Mouse (Mus musculus) cortical plate, adult 2 months (tissue): Measurements from ENCODE around the gene Fscn1.

Experiments
- CTCF ChIP-seq: fragments of 200-500 bp; IDR thresholded peaks from 2 replicates; pipeline ENCODE4 v1.5.1; 2011; ENCODE audit warnings: mild to moderate bottlenecking, control low read depth, low read length; ENCODE audit not compliant: insufficient read depth; ENCODE audit errors: extremely low read depth
- POLR2A ChIP-seq: fragments of 200-500 bp; IDR thresholded peaks from 2 replicates; pipeline ENCODE4 v1.6.1; 2011; ENCODE audit warnings: mild to moderate bottlenecking, low read length, control low read depth; ENCODE audit not compliant: insufficient read depth; ENCODE audit errors: extremely low read depth

DNA sequence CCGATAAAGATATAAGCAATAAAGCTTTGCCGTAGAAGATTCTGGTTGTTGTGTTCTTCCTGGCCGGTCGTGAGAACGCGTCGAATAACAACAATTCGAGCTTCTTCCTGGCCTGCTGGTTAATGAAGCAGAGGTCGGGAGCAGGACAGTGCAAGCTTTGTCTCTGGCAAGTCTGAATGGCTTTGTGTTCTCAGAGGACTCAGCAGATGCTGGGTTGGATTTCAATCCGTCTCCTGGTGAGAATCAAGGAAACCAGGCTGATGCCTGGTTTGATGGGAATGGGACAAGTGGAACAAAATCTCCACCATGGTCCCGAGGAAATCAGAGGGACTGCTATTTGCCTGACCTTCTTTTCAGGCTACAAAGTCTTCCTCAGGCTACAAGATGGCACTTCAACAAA is 49.2 kb downstream of the Fscn1 start:
- no peak for TF ChIP-seq CTCF
- no peak for TF ChIP-seq POLR2A
